Mouse (Mus musculus) liver, adult 2 months (tissue): ENCODE data around the gene Gmfb.

Experiments
- CTCF ChIP-seq: fragments of 200-500 bp; IDR thresholded peaks from 2 replicates; pipeline ENCODE4 v1.5.1; 2011; ENCODE audit warnings: low read depth, low read length, control low read depth
- POLR2A ChIP-seq: fragments of 200-500 bp; IDR thresholded peaks from 2 replicates; pipeline ENCODE4 v1.6.1; 2011; ENCODE audit warnings: low read length, control low read depth; ENCODE audit not compliant: insufficient read depth; ENCODE audit errors: extremely low read depth

- TF ChIP-seq POLR2A (peak; percentile 74), CTCF (peak; percentile 32)
These were observed 9.8 kb upstream of the Gmfb start, which contains the start of gene Cgrrf1 for GRCm38 (mm10) chr14:46831837-46832333.
